Mouse (Mus musculus): ENCODE measurements around the gene Maml2. TPM values are rescaled to one million over a fixed set of nuclear protein-coding genes. Genes with fewer than 3 reads are reported as not detected.

The Maml2 gene
- polyA plus RNA-seq, 1 experiment from 2014 or later, result 9.9 TPM

GRCm38 (mm10) chr9:13651065-13651464, 353.3 kb downstream of the Maml2 start:
- ATAC-seq, result no peak
- no peak overlapping the region for H3K9ac ChIP-seq (ENCODE audit: low read depth, low read length)
- H3K9me3 ChIP-seq (replicated peaks; ENCODE audit: control insufficient read depth, low read length, poor library complexity, severe bottlenecking), result no peaks in the 10 kb centered on the region
- H3K27ac ChIP-seq (ENCODE audit: low read length), result no peak overlapping the region
- H3K4me2 ChIP-seq (ENCODE audit: low read length), result no peak overlapping the region
- 44% methylated on average over 2 of the region's 2 CpGs for WGBS
- peaks cover 8% of the 10 kb centered on the region for H3K4me1 ChIP-seq (ENCODE audit: control insufficient read depth, insufficient read depth, low read length)
- no peaks in the 10 kb centered on the region for H3K27me3 ChIP-seq (ENCODE audit: control insufficient read depth, insufficient read depth, low read depth, low read length)
- no peak overlapping the region for H3K4me3 ChIP-seq (ENCODE audit: low read depth, low read length)
- no peaks in the 10 kb centered on the region for H3K36me3 ChIP-seq (ENCODE audit: control insufficient read depth, insufficient read depth, low read length)

GRCm38 (mm10) chr9:13651828-13652227, 354.1 kb downstream of the Maml2 start:
- no peak for ATAC-seq

GRCm38 (mm10) chr9:13652389-13652877, 354.7 kb downstream of the Maml2 start:
- Histone ChIP-seq H3K9me3 (replicated peaks; ENCODE audit: control insufficient read depth, low read length, poor library complexity, severe bottlenecking) (no peaks in the 10 kb centered on the region), H3K36me3 (ENCODE audit: control insufficient read depth, insufficient read depth, low read length) (no peaks in the 10 kb centered on the region), H3K9ac (ENCODE audit: low read depth, low read length) (peak overlapping the region; percentile 46), H3K4me2 (ENCODE audit: low read length) (peak overlapping the region; percentile 30), H3K27ac (ENCODE audit: low read length) (peak overlapping the region; percentile 72), H3K4me1 (ENCODE audit: control insufficient read depth, insufficient read depth, low read length) (peaks cover 8% of the 10 kb centered on the region), H3K4me3 (ENCODE audit: low read depth, low read length) (no peak overlapping the region), H3K27me3 (ENCODE audit: control insufficient read depth, insufficient read depth, low read depth, low read length) (no peaks in the 10 kb centered on the region)
- peak; percentile 73 for ATAC-seq
- WGBS, result 10% methylated on average over 8 of the region's 8 CpGs

More at GRCm38 (mm10) chr9:13651828-13652227, 354.1 kb downstream of the Maml2 start:
- Histone ChIP-seq H3K9ac (ENCODE audit: low read depth, low read length) (peak overlapping the region; percentile 46; the same call in 1 of the 2 replicates), H3K27me3 (ENCODE audit: control insufficient read depth, insufficient read depth, low read depth, low read length) (no peaks in the 10 kb centered on the region), H3K4me2 (ENCODE audit: low read length) (no peak overlapping the region), H3K27ac (ENCODE audit: low read length) (no peak overlapping the region), H3K36me3 (ENCODE audit: control insufficient read depth, insufficient read depth, low read length) (no peaks in the 10 kb centered on the region), H3K4me3 (ENCODE audit: low read depth, low read length) (no peak overlapping the region), H3K4me1 (ENCODE audit: control insufficient read depth, insufficient read depth, low read length) (peaks cover 8% of the 10 kb centered on the region), H3K9me3 (replicated peaks; ENCODE audit: control insufficient read depth, low read length, poor library complexity, severe bottlenecking) (no peaks in the 10 kb centered on the region)
- WGBS, result 41% methylated on average over 4 of the region's 4 CpGs

GRCm38 (mm10) chr9:13652917-13653316, 355.2 kb downstream of the Maml2 start:
- no peaks in the 10 kb centered on the region for H3K9me3 ChIP-seq (replicated peaks; ENCODE audit: control insufficient read depth, low read length, poor library complexity, severe bottlenecking)
- no peaks in the 10 kb centered on the region for H3K27me3 ChIP-seq (ENCODE audit: control insufficient read depth, insufficient read depth, low read depth, low read length)
- H3K9ac ChIP-seq (ENCODE audit: low read depth, low read length), result no peak overlapping the region; the same call in 1 of the 2 replicates
- H3K4me1 ChIP-seq (ENCODE audit: control insufficient read depth, insufficient read depth, low read length), result peaks cover 8% of the 10 kb centered on the region
- peak overlapping the region; percentile 30 for H3K4me2 ChIP-seq (ENCODE audit: low read length)
- ATAC-seq, result peak; percentile 90
- WGBS, result 20% methylated on average over 3 of the region's 3 CpGs
- peak overlapping the region; percentile 72 for H3K27ac ChIP-seq (ENCODE audit: low read length)
- H3K36me3 ChIP-seq (ENCODE audit: control insufficient read depth, insufficient read depth, low read length), result no peaks in the 10 kb centered on the region
- H3K4me3 ChIP-seq (ENCODE audit: low read depth, low read length), result no peak overlapping the region

GRCm38 (mm10) chr9:13661768-13662623, 364.2 kb downstream of the Maml2 start:
- no peak overlapping the region for H3K9ac ChIP-seq (ENCODE audit: low read depth, low read length)
- peak overlapping the region; percentile 19; the same call in 1 of the 2 replicates for H3K4me2 ChIP-seq (ENCODE audit: low read length)
- WGBS, result 4% methylated on average over 12 of the region's 12 CpGs
- H3K27me3 ChIP-seq (ENCODE audit: control insufficient read depth, insufficient read depth, low read depth, low read length), result no peaks in the 10 kb centered on the region
- H3K4me1 ChIP-seq (ENCODE audit: control insufficient read depth, insufficient read depth, low read length), result peaks cover 7% of the 10 kb centered on the region
- no peak overlapping the region for H3K4me3 ChIP-seq (ENCODE audit: low read depth, low read length)
- no peaks in the 10 kb centered on the region for H3K36me3 ChIP-seq (ENCODE audit: control insufficient read depth, insufficient read depth, low read length)
- peak; percentile 40; the same call in 1 of the 2 replicates for ATAC-seq
- H3K9me3 ChIP-seq (replicated peaks; ENCODE audit: control insufficient read depth, low read length, poor library complexity, severe bottlenecking), result no peaks in the 10 kb centered on the region
- H3K27ac ChIP-seq (ENCODE audit: low read length), result no peak overlapping the region

GRCm38 (mm10) chr9:13665487-13665969, 367.8 kb downstream of the Maml2 start:
- ATAC-seq, result no peak
- no peaks in the 10 kb centered on the region for H3K9me3 ChIP-seq (replicated peaks; ENCODE audit: control insufficient read depth, low read length, poor library complexity, severe bottlenecking)
- 100% methylated on average over 2 of the region's 2 CpGs for WGBS
- peaks cover 9% of the 10 kb centered on the region for H3K4me1 ChIP-seq (ENCODE audit: control insufficient read depth, insufficient read depth, low read length)
- no peaks in the 10 kb centered on the region for H3K27me3 ChIP-seq (ENCODE audit: control insufficient read depth, insufficient read depth, low read depth, low read length)
- no peak overlapping the region for H3K4me2 ChIP-seq (ENCODE audit: low read length)
- H3K4me3 ChIP-seq (ENCODE audit: low read depth, low read length), result no peak overlapping the region
- no peak overlapping the region for H3K9ac ChIP-seq (ENCODE audit: low read depth, low read length)
- H3K36me3 ChIP-seq (ENCODE audit: control insufficient read depth, insufficient read depth, low read length), result no peaks in the 10 kb centered on the region
- no peak overlapping the region for H3K27ac ChIP-seq (ENCODE audit: low read length)

- no peak overlapping the region for H3K4me2 ChIP-seq (ENCODE audit: low read length)
- H3K4me3 ChIP-seq (ENCODE audit: low read depth, low read length), result no peak overlapping the region
- H3K36me3 ChIP-seq (ENCODE audit: control insufficient read depth, insufficient read depth, low read length), result no peaks in the 10 kb centered on the region
- H3K9ac ChIP-seq (ENCODE audit: low read depth, low read length), result no peak overlapping the region
- H3K9me3 ChIP-seq (replicated peaks; ENCODE audit: control insufficient read depth, low read length, poor library complexity, severe bottlenecking), result no peaks in the 10 kb centered on the region
- 96% methylated on average over 1 of the region's 1 CpGs for WGBS
- no peak for ATAC-seq
- H3K4me1 ChIP-seq (ENCODE audit: control insufficient read depth, insufficient read depth, low read length), result 0 out of 2 replicates have a peak, but pooled peaks cover 2% of the 10 kb centered on the region
- no peaks in the 10 kb centered on the region for H3K27me3 ChIP-seq (ENCODE audit: control insufficient read depth, insufficient read depth, low read depth, low read length)
- H3K27ac ChIP-seq (ENCODE audit: low read length), result no peak overlapping the region
These were observed 370.2 kb downstream of the Maml2 start for GRCm38 (mm10) chr9:13667955-13668354.

GRCm38 (mm10) chr9:13668742-13669141, 371.0 kb downstream of the Maml2 start:
- H3K4me1 ChIP-seq (ENCODE audit: control insufficient read depth, insufficient read depth, low read length), result 0 out of 2 replicates have a peak, but pooled peaks cover 2% of the 10 kb centered on the region
- ATAC-seq, result no peak
- no peak overlapping the region for H3K9ac ChIP-seq (ENCODE audit: low read depth, low read length)
- no peak overlapping the region for H3K27ac ChIP-seq (ENCODE audit: low read length)
- H3K4me2 ChIP-seq (ENCODE audit: low read length), result no peak overlapping the region
- 89% methylated on average over 2 of the region's 2 CpGs for WGBS
- no peaks in the 10 kb centered on the region for H3K27me3 ChIP-seq (ENCODE audit: control insufficient read depth, insufficient read depth, low read depth, low read length)
- H3K36me3 ChIP-seq (ENCODE audit: control insufficient read depth, insufficient read depth, low read length), result no peaks in the 10 kb centered on the region
- H3K9me3 ChIP-seq (replicated peaks; ENCODE audit: control insufficient read depth, low read length, poor library complexity, severe bottlenecking), result no peaks in the 10 kb centered on the region
- no peak overlapping the region for H3K4me3 ChIP-seq (ENCODE audit: low read depth, low read length)

All from midbrain, embryonic 16.5 days (tissue).